Mouse (Mus musculus): ENCODE measurements around the gene Ptprq. TPM values are rescaled to one million over a fixed set of nuclear protein-coding genes. Genes with fewer than 3 reads are reported as not detected.

Gene Ptprq
- 1.2 and 1.4 TPM in 2 replicates for polyA plus RNA-seq (2012; rRNA removed)

GRCm38 (mm10) chr10:107719806-107720205 lies at the start of gene Ptprq:
Ptprq (minus strand) TSS chr10:107720051.
- Histone ChIP-seq H3K4me1 (ENCODE audit: control insufficient read depth, insufficient read depth, low read length) (no peaks in the 10 kb centered on the region), H3K27ac (ENCODE audit: control insufficient read depth, insufficient read depth, low read depth, low read length) (no peak within 1 kb of the TSS), H3K4me3 (ENCODE audit: control insufficient read depth, low read depth, low read length) (no peak within 1 kb of the TSS), H3K36me3 (ENCODE audit: control insufficient read depth, insufficient read depth, low read length) (no peaks in the 10 kb centered on the region), H3K27me3 (ENCODE audit: control insufficient read depth, insufficient read depth, low read length) (no peaks in the 10 kb centered on the region)
- TF ChIP-seq CTCF (IDR thresholded peaks at IDR 0.05; ENCODE audit: control insufficient read depth, insufficient read depth, insufficient replicate concordance, low read depth, low read length) = no peak
- TF ChIP-seq POLR2A (IDR thresholded peaks at IDR 0.05; ENCODE audit: control insufficient read depth, low read depth, low read length) = no peak

DNA sequence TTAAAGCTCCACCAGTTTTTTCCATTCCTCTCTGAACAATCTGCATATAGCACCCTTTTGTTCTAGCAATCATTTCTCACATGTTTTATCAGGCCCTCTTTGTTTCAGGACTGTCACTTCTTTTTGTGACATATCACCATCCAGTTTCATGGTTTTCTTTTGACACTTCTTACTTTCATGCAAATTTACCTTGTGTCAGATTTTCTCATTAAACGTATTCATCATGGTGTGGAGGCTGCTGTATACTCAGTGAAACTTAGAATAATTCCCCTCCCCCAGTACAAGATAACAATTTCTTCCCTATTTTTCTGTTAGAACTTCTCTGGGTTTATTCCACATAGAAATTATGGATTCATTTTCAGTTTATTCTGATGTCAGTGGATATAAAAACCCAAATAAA lies 39.8 kb upstream of the Ptprq start:
- no peak overlapping the region for H3K27ac ChIP-seq (ENCODE audit: control insufficient read depth, insufficient read depth, low read depth, low read length)
- TF ChIP-seq POLR2A (IDR thresholded peaks at IDR 0.05; ENCODE audit: control insufficient read depth, low read depth, low read length) = no peak
- no peak for TF ChIP-seq CTCF (IDR thresholded peaks at IDR 0.05; ENCODE audit: control insufficient read depth, insufficient read depth, insufficient replicate concordance, low read depth, low read length)
- H3K4me3 ChIP-seq (ENCODE audit: control insufficient read depth, low read depth, low read length) = no peak overlapping the region
- no peaks in the 10 kb centered on the region for H3K4me1 ChIP-seq (ENCODE audit: control insufficient read depth, insufficient read depth, low read length)
- no peaks in the 10 kb centered on the region for H3K27me3 ChIP-seq (ENCODE audit: control insufficient read depth, insufficient read depth, low read length)
- H3K36me3 ChIP-seq (ENCODE audit: control insufficient read depth, insufficient read depth, low read length) = no peaks in the 10 kb centered on the region

GRCm38 (mm10) chr10:107753471-107753870 lies 33.6 kb upstream of the Ptprq start:
- H3K27me3 ChIP-seq (ENCODE audit: control insufficient read depth, insufficient read depth, low read length) = no peaks in the 10 kb centered on the region
- no peak overlapping the region for H3K27ac ChIP-seq (ENCODE audit: control insufficient read depth, insufficient read depth, low read depth, low read length)
- no peaks in the 10 kb centered on the region for H3K36me3 ChIP-seq (ENCODE audit: control insufficient read depth, insufficient read depth, low read length)
- no peak overlapping the region for H3K4me3 ChIP-seq (ENCODE audit: control insufficient read depth, low read depth, low read length)
- H3K4me1 ChIP-seq (ENCODE audit: control insufficient read depth, insufficient read depth, low read length) = no peaks in the 10 kb centered on the region
- TF ChIP-seq CTCF (IDR thresholded peaks at IDR 0.05; ENCODE audit: control insufficient read depth, insufficient read depth, insufficient replicate concordance, low read depth, low read length) (no peak), POLR2A (IDR thresholded peaks at IDR 0.05; ENCODE audit: control insufficient read depth, low read depth, low read length) (no peak)

DNA sequence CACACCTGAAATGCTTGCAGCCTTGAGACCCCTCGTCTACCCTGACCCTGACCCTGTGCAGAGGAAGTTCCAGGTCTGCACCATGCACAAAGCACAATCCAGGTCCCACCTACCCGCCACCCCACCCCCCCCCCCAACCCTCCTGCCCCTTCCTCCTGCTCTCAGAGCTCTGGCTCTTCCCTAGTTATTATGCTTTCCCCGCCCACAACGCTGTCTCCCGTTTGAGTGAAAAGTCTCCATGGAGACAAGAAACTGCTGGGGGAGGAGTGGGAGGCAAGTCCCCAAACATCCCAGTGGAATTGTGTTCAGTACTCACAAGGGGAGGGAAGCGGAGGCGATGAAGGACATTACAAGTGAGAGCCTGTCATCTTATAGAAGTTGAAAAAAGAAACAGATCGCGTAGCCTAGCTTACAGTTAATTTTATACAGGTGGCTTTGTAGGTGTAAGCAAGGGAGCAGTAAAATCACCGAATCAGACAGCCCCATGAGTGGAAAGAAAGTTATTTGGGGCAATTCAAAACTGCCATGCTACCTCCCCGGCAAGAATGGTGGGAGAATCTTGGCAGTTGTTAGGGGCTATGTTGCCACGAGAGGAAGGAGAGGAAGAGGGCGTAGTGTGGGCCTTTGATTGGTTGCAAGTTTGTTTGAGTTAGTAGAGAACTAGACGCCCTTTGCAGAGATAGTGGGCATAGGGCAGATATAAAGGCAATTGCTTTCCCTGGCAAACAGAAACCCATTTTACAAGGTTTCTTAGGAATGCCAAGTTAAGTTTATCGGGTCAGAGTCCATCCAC lies 32.7 kb upstream of the Ptprq start:
- TF ChIP-seq CTCF (IDR thresholded peaks at IDR 0.05; ENCODE audit: control insufficient read depth, insufficient read depth, insufficient replicate concordance, low read depth, low read length) = no peak
- H3K36me3 ChIP-seq (ENCODE audit: control insufficient read depth, insufficient read depth, low read length) = no peaks in the 10 kb centered on the region
- no peak overlapping the region for H3K4me3 ChIP-seq (ENCODE audit: control insufficient read depth, low read depth, low read length)
- no peaks in the 10 kb centered on the region for H3K4me1 ChIP-seq (ENCODE audit: control insufficient read depth, insufficient read depth, low read length)
- no peak overlapping the region for H3K27ac ChIP-seq (ENCODE audit: control insufficient read depth, insufficient read depth, low read depth, low read length)
- H3K27me3 ChIP-seq (ENCODE audit: control insufficient read depth, insufficient read depth, low read length) = no peaks in the 10 kb centered on the region

- H3K27ac ChIP-seq (ENCODE audit: control insufficient read depth, insufficient read depth, low read depth, low read length) = no peak overlapping the region
- no peaks in the 10 kb centered on the region for H3K27me3 ChIP-seq (ENCODE audit: control insufficient read depth, insufficient read depth, low read length)
- H3K4me3 ChIP-seq (ENCODE audit: control insufficient read depth, low read depth, low read length) = no peak overlapping the region
- no peak for TF ChIP-seq CTCF (IDR thresholded peaks at IDR 0.05; ENCODE audit: control insufficient read depth, insufficient read depth, insufficient replicate concordance, low read depth, low read length)
- no peak for TF ChIP-seq POLR2A (IDR thresholded peaks at IDR 0.05; ENCODE audit: control insufficient read depth, low read depth, low read length)
- no peaks in the 10 kb centered on the region for H3K36me3 ChIP-seq (ENCODE audit: control insufficient read depth, insufficient read depth, low read length)
- no peaks in the 10 kb centered on the region for H3K4me1 ChIP-seq (ENCODE audit: control insufficient read depth, insufficient read depth, low read length)
Observed at GRCm38 (mm10) chr10:107751944-107752343, 32.1 kb upstream of the Ptprq start.

- Histone ChIP-seq H3K27ac (ENCODE audit: control insufficient read depth, insufficient read depth, low read depth, low read length) (no peak overlapping the region), H3K36me3 (ENCODE audit: control insufficient read depth, insufficient read depth, low read length) (no peaks in the 10 kb centered on the region), H3K4me1 (ENCODE audit: control insufficient read depth, insufficient read depth, low read length) (no peaks in the 10 kb centered on the region), H3K4me3 (ENCODE audit: control insufficient read depth, low read depth, low read length) (no peak overlapping the region), H3K27me3 (ENCODE audit: control insufficient read depth, insufficient read depth, low read length) (no peaks in the 10 kb centered on the region)
- no peak for TF ChIP-seq CTCF (IDR thresholded peaks at IDR 0.05; ENCODE audit: control insufficient read depth, insufficient read depth, insufficient replicate concordance, low read depth, low read length)
- no peak for TF ChIP-seq POLR2A (IDR thresholded peaks at IDR 0.05; ENCODE audit: control insufficient read depth, low read depth, low read length)
Observed at GRCm38 (mm10) chr10:107747566-107747965, 27.7 kb upstream of the Ptprq start.

- no peaks in the 10 kb centered on the region for H3K36me3 ChIP-seq (ENCODE audit: control insufficient read depth, insufficient read depth, low read length)
- H3K27ac ChIP-seq (ENCODE audit: control insufficient read depth, insufficient read depth, low read depth, low read length) = no peak overlapping the region
- no peak overlapping the region for H3K4me3 ChIP-seq (ENCODE audit: control insufficient read depth, low read depth, low read length)
- no peaks in the 10 kb centered on the region for H3K27me3 ChIP-seq (ENCODE audit: control insufficient read depth, insufficient read depth, low read length)
- no peak for TF ChIP-seq POLR2A (IDR thresholded peaks at IDR 0.05; ENCODE audit: control insufficient read depth, low read depth, low read length)
- TF ChIP-seq CTCF (IDR thresholded peaks at IDR 0.05; ENCODE audit: control insufficient read depth, insufficient read depth, insufficient replicate concordance, low read depth, low read length) = no peak
- H3K4me1 ChIP-seq (ENCODE audit: control insufficient read depth, insufficient read depth, low read length) = no peaks in the 10 kb centered on the region
Observed at GRCm38 (mm10) chr10:107746717-107747116, 26.9 kb upstream of the Ptprq start.

All from testis, adult 2 months (tissue).